14 mouse cellular contexts compared by ENCODE assay signal in the genomic region with DNA sequence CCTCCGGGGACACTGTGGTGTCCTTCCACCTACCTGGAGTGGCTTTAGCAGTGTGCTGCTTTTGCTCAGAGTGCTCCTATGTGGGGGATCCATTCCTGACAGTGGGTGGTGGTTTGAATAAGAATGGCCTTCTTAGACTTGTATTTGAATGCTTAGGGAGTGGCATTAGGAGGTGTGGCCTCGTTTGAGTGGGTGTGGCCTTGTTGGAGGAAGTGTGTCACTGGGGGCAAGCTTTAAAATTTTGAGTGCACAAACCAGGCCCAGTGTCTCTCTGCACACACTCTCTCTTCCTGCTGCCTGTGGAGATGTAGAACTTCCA.
"Had no signal": no experiment of that assay in that cellular context is flagged by ENCODE, and none has a peak within 500 bp of the region (broad histone marks: within the 10 kb centered on the region; RNA-seq: fewer than 3 reads in every experiment).

No protein-coding gene starts in this region.

- H3K4me2 ChIP-seq: limb, embryonic 15.5 days; midbrain, embryonic 12.5 days; neural tube, embryonic 15.5 days had no signal

- H3K27ac ChIP-seq: layer of hippocampus, adult 2 months; limb, embryonic 15.5 days; liver, embryonic 14.5 days; macrophage; midbrain, embryonic 12.5 days; neural tube, embryonic 15.5 days; stomach, postnatal 0 days had no signal

- H3K27me3 ChIP-seq: limb, embryonic 15.5 days; megakaryocyte, embryonic 14.5 days; midbrain, embryonic 12.5 days; neural tube, embryonic 15.5 days had no signal

- H3K4me3 ChIP-seq: layer of hippocampus, adult 2 months; limb, embryonic 15.5 days; megakaryocyte, embryonic 14.5 days; midbrain, embryonic 12.5 days; neural tube, embryonic 15.5 days had no signal

- H3K9ac ChIP-seq: limb, embryonic 15.5 days; liver, embryonic 14.5 days; midbrain, embryonic 12.5 days; neural tube, embryonic 15.5 days had no signal

- H3K9me3 ChIP-seq: limb, embryonic 15.5 days; midbrain, embryonic 12.5 days; neural tube, embryonic 15.5 days had no signal

- ATAC-seq: midbrain, embryonic 16.5 days had no signal

- DNase-seq: kidney, postnatal 10 days; kidney, postnatal 4 days; lung, adult 2 months; thymus, adult 18-20 months; thymus, postnatal 14 days had no signal

- H3K36me3 ChIP-seq: limb, embryonic 15.5 days; midbrain, embryonic 12.5 days; neural tube, embryonic 15.5 days had no signal

- H3K4me1 ChIP-seq: limb, embryonic 15.5 days; midbrain, embryonic 12.5 days had no signal
